ENCODE assay signal across 13 mouse cellular contexts in genomic region chr11:80335609-80336350, GRCm38 (mm10). TPM values are rescaled to one million over a fixed set of nuclear protein-coding genes. Genes with fewer than 3 reads are reported as not detected.
DNase-seq lines count a peak whose midpoint lies in the region; ATAC-seq lines count a peak whose summit lies in the region.
"Had no signal": no experiment of that assay in that cellular context is flagged by ENCODE, and none has a peak within 500 bp of the region (broad histone marks: within the 10 kb centered on the region; RNA-seq: fewer than 3 reads in every experiment).

No protein-coding gene starts in this region.

- no peaks in the 10 kb centered on the region for H3K9me3 ChIP-seq in megakaryocyte, embryonic 14.5 days
- no peaks in the 10 kb centered on the region for H3K9me3 ChIP-seq in embryonic facial prominence, embryonic 12.5 days
- H3K9me3 ChIP-seq: G1E had no signal

- peaks cover 6% of the 10 kb centered on the region for H3K36me3 ChIP-seq in megakaryocyte, embryonic 14.5 days (replicated peaks; ENCODE audit: low read length)
- no peaks in the 10 kb centered on the region for H3K36me3 ChIP-seq in embryonic facial prominence, embryonic 12.5 days
- H3K36me3 ChIP-seq: G1E had no signal

- peaks cover 64% of the 10 kb centered on the region for H3K27me3 ChIP-seq in megakaryocyte, embryonic 14.5 days (replicated peaks)
- no peaks in the 10 kb centered on the region for H3K27me3 ChIP-seq in embryonic facial prominence, embryonic 12.5 days

- DNase-seq in mesoderm, embryonic 11.5 days (ENCODE audit: low read depth, low spot score) = peak; percentile 86
- DNase-seq in layer of hippocampus, postnatal 25 days (ENCODE audit: extremely low spot score in 1 of 2, low spot score in 1 of 2) = no peak
- DNase-seq in ovary, postnatal 10 days (ENCODE audit: low spot score) = no peak
- DNase-seq in ovary, adult 18-20 months (ENCODE audit: low spot score) = no peak
- no peak for DNase-seq in frontal cortex, postnatal 25 days (ENCODE audit: low spot score in 2 of 2)
- DNase-seq: cerebellum, adult 11-12 months; kidney, adult 18-20 months had no signal

- WGBS in embryonic facial prominence, embryonic 12.5 days = 1% methylated on average over 7 of the region's 7 CpGs

- no peak overlapping the region for H3K27ac ChIP-seq in embryonic facial prominence, embryonic 12.5 days

- H3K9ac ChIP-seq in embryonic facial prominence, embryonic 12.5 days = no peak overlapping the region

- H3K4me1 ChIP-seq in megakaryocyte, embryonic 14.5 days = peaks cover 22% of the 10 kb centered on the region
- no peaks in the 10 kb centered on the region for H3K4me1 ChIP-seq in embryonic facial prominence, embryonic 12.5 days

- H3K4me2 ChIP-seq in embryonic facial prominence, embryonic 12.5 days (replicated peaks) = no peak overlapping the region
- H3K4me2 ChIP-seq: liver, embryonic 11.5 days had no signal

- no peak for ATAC-seq in megakaryocyte, adult 5-6 weeks (ENCODE audit: poor library complexity, severe bottlenecking)
- ATAC-seq in embryonic facial prominence, embryonic 12.5 days (ENCODE audit: insufficient number of reproducible peaks, insufficient read depth, low FRiP score, low TSS enrichment) = 0 out of 2 replicates have a peak, but pooled peaks have one; percentile 48

- peak overlapping the region; percentile 11 for H3K4me3 ChIP-seq in megakaryocyte, embryonic 14.5 days (replicated peaks)
- no peak overlapping the region for H3K4me3 ChIP-seq in embryonic facial prominence, embryonic 12.5 days
- H3K4me3 ChIP-seq: myocyte had no signal

RNA-seq across cellular contexts. Expression of gene Rhbdl3, which starts 35.1 kb away (rescaled TPM):
- polyA plus RNA-seq in megakaryocyte, embryonic 14.5 days (2012; ENCODE audit: insufficient read depth, low replicate concordance) = 3.2 and 5.6 TPM in 2 replicates
- total RNA-seq in megakaryocyte, adult 5-6 weeks (2015) = 0.11 and 1.5 TPM in 2 replicates
- total RNA-seq in megakaryocyte, adult 5-6 weeks (2017) = 0.11 TPM in 1 of 2 replicates, not detected in the other
- 6.4 and 7.0 TPM in 2 replicates for polyA plus RNA-seq in embryonic facial prominence, embryonic 12.5 days (2016; fragmentation: Nextera tagmentation; extraction: Ambion mirVana)
- 10 to 100 TPM; 27.4 to 28.3 TPM for total RNA-seq in layer of hippocampus, postnatal 25 days (2021)

RNA-seq across cellular contexts. Expression of gene 5730455P16Rik, which starts 42.1 kb away (rescaled TPM):
- polyA plus RNA-seq in megakaryocyte, embryonic 14.5 days (2012; ENCODE audit: insufficient read depth, low replicate concordance) = 0.60 and 1.8 TPM in 2 replicates
- total RNA-seq in megakaryocyte, adult 5-6 weeks (2015) = 3.9 and 4.1 TPM in 2 replicates
- 6.0 and 7.5 TPM in 2 replicates for total RNA-seq in megakaryocyte, adult 5-6 weeks (2017)
- polyA plus RNA-seq in embryonic facial prominence, embryonic 12.5 days (2016; fragmentation: Nextera tagmentation; extraction: Ambion mirVana) = 23.9 and 27.5 TPM in 2 replicates
- 10 to 100 TPM; 48.6 to 53.0 TPM for total RNA-seq in layer of hippocampus, postnatal 25 days (2021)

RNA-seq across cellular contexts. Expression of gene Zfp207, which starts 47.3 kb away (rescaled TPM):
- 11.3 and 21.4 TPM in 2 replicates for polyA plus RNA-seq in megakaryocyte, embryonic 14.5 days (2012; ENCODE audit: insufficient read depth, low replicate concordance)
- 350 and 374 TPM in 2 replicates for total RNA-seq in megakaryocyte, adult 5-6 weeks (2015)
- total RNA-seq in megakaryocyte, adult 5-6 weeks (2017) = 194 and 212 TPM in 2 replicates
- polyA plus RNA-seq in embryonic facial prominence, embryonic 12.5 days (2016; fragmentation: Nextera tagmentation; extraction: Ambion mirVana) = 264 and 274 TPM in 2 replicates
- 100 to 1,000 TPM; 133 to 153 TPM for total RNA-seq in layer of hippocampus, postnatal 25 days (2021)

Comparison
In these comparisons a context has a peak if more than half of its experiments do, and no peak if none do; other contexts are left out.
1. RNA of gene Rhbdl3, which starts 35.1 kb away (total RNA-seq): 27.4 to 28.3 TPM in layer of hippocampus, postnatal 25 days; 0.11 to 1.5 TPM in megakaryocyte, adult 5-6 weeks; every median in the first group is over 10 times any median in the second.
2. RNA of gene 5730455P16Rik, which starts 42.1 kb away (total RNA-seq): 48.6 to 53.0 TPM in layer of hippocampus, postnatal 25 days; 3.9 to 7.5 TPM in megakaryocyte, adult 5-6 weeks; every median in the first group is over 4 times any median in the second.